Mouse (Mus musculus) neural tube, embryonic 12.5 days (tissue): Measurements from ENCODE around the gene Btnl6. TPM values are rescaled to one million over a fixed set of nuclear protein-coding genes. Genes with fewer than 3 reads are reported as not detected.
"Not testable (repeated sequence)": the region's sequence is repeated elsewhere in the genome, so short reads cannot be mapped to it uniquely, and the experiment has no call there.

Source experiments
- ATAC-seq: fragments of 200-750 bp; cut with Nextera tagmentation; 2 replicates; pipeline ENCODE4 v1.8.0; 2017; ENCODE audit warnings: low read depth, mild to moderate bottlenecking, moderate TSS enrichment, moderate library complexity; ENCODE audit not compliant: low FRiP score
- H3K27ac ChIP-seq: fragments of 300-500 bp; sonication (generic); 2 replicates; pipeline ENCODE4 v1.5.1; 2016
- H3K27me3 ChIP-seq: fragments of 300-500 bp; sonication (generic); replicated peaks from 2 replicates; pipeline ENCODE4 v1.6.1; 2016; ENCODE audit warnings: mild to moderate bottlenecking
- H3K36me3 ChIP-seq: fragments of 300-500 bp; sonication (generic); 2 replicates; pipeline ENCODE4 v1.6.1; 2016; ENCODE audit warnings: mild to moderate bottlenecking
- H3K4me1 ChIP-seq: fragments of 300-500 bp; sonication (generic); 2 replicates; pipeline ENCODE4 v1.6.1; 2016
- H3K4me2 ChIP-seq: fragments of 300-500 bp; sonication (generic); replicated peaks from 2 replicates; pipeline ENCODE4 v1.6.1; 2016; ENCODE audit warnings: mild to moderate bottlenecking
- H3K4me3 ChIP-seq: fragments of 300-500 bp; sonication (generic); 2 replicates; pipeline ENCODE4 v1.5.1; 2016
- H3K9ac ChIP-seq: fragments of 300-500 bp; sonication (generic); 2 replicates; pipeline ENCODE4 v1.6.1; 2016; ENCODE audit warnings: mild to moderate bottlenecking
- H3K9me3 ChIP-seq: fragments of 300-500 bp; sonication (generic); 2 replicates; pipeline ENCODE4 v1.6.1; 2016; ENCODE audit warnings: mild to moderate bottlenecking
- WGBS: fragments of 180-500 bp; shearing (Covaris S2); methylation state at CpG from one replicate; pipeline ENCODE4 v1.1.7; 2016; 5-methylcytosine and 5-hydroxymethylcytosine counted together
- polyA plus RNA-seq: library from polyadenylated mRNA; unstranded; fragments of >200 nt; fragmentation: Nextera tagmentation; extraction: Ambion mirVana; gene quantifications from 2 replicates; pipeline ENCODE4 v1.2.1, GENCODE M21; 2016

Gene Btnl6
- polyA plus RNA-seq, 1 experiment from 2014 or later = not detected

DNA sequence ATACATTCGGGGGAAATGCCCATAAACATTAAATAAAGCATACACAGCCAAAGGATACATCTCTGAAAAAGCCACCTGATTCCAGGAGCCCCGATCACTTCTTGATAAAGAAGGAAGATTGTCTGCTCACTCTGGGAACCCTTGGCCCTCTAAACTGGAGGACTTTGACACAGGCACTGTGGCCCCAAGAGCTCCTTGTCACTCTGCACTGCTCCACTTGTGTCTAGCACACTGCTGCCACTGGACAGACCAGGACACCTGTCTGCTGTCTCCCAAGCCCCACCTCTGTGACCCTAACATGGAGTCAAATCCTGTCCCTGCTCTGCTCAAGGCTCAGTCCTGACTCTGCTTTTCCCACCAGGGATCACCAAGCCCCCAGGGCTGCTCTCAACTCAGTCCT lies 22.0 kb downstream of the Btnl6 start:
- H3K9me3 ChIP-seq, H3K36me3 ChIP-seq, H3K27me3 ChIP-seq, H3K27ac ChIP-seq, H3K4me2 ChIP-seq, H3K4me3 ChIP-seq, H3K4me1 ChIP-seq, H3K9ac ChIP-seq, ATAC-seq: not testable (repeated sequence)
- WGBS = 86% methylated on average over 2 of the region's 2 CpGs

DNA sequence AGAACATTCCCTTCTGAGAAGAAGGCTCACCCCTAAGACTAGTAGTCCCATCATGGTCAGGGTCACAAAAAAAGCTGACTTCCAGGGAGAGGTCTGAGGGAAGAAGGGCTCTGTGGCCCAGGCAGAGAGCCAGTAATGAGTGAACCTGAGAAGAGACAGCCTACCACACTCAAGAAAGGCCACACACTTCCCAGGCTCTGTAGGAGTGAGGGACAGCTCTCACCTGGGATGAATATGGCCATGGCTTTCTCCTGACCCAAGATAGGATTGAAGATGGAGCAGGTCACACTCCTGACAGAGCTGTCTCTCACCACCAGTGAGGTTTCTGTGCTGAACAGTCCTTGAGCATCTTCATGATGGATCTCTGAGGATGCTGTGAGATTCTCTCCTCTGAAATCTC lies 24.4 kb downstream of the Btnl6 start:
- Histone ChIP-seq H3K4me3 (no peak overlapping the region), H3K27ac (no peak overlapping the region), H3K4me1 (no peaks in the 10 kb centered on the region), H3K4me2 (no peak overlapping the region), H3K9me3 (no peaks in the 10 kb centered on the region), H3K36me3 (no peaks in the 10 kb centered on the region), H3K27me3 (no peaks in the 10 kb centered on the region), H3K9ac (no peak overlapping the region)
- no peak for ATAC-seq

DNA sequence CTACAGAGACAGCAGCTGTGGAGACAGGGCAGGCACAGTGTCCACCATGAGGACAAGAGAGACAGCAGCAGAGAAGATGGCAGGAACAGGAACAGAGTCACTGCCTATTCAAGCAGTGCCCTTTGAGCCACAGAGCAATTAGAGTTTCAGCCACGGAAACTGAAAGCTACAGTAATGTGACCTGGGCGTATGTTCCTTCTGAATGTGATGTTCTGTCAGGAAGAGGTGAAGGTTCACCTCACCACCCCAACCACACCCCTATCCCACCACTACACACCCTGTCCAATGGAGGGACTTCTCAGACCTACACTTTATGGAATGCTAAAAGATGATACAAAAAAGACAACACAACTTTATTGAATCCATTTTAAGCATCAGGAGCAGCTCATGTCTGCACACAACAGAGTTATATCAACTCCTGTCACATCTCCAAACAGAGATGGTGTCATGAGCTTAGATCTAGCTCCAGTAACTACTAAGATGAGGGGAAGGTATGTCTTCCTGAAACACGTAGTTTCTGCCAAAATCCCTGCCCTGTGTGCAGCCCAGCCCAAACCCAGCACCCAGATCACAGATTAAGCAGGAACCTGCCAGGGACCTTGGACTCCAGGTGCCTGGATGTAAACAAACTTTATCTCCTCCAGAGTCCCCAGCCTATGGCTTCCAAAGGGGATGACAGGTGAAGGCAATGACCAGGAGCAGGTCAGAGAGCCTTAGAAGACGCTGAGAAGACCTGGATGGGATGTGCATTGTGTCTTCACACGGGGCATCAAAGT lies 39.7 kb downstream of the Btnl6 start, which contains the start of gene Btnl4:
Gene Btnl4, minus strand, starts transcription at position 81 of the 776 bp plus-strand sequence.
- H3K4me3 ChIP-seq, H3K9ac ChIP-seq, H3K27ac ChIP-seq, H3K36me3 ChIP-seq, H3K4me1 ChIP-seq, H3K27me3 ChIP-seq, H3K9me3 ChIP-seq, ATAC-seq, H3K4me2 ChIP-seq: not testable (repeated sequence)
- WGBS = 80% methylated on average over 5 of the region's 5 CpGs

DNA sequence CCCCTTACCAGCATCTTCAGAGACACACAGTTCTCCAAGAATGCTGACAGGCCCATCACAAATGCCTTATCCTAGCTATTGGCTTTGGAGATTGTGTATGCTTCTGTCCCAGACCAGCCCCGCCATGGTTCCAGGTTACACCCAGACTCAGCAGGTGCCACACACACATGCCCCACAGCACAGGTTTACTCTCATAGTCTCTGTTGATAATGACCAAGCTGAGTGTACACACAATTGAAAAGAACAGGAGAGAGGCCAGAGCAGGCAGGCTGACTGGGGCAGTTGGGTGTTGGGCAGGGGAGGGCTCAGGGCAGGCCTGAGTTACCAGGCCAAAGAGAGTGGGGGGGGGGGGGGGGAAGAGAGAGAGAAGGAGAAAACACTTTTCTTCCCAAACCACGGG lies 40.7 kb downstream of the Btnl6 start:
- no peak overlapping the region for H3K9ac ChIP-seq
- 93% methylated on average over 1 of the region's 2 CpGs for WGBS
- no peak overlapping the region for H3K27ac ChIP-seq
- no peaks in the 10 kb centered on the region for H3K27me3 ChIP-seq
- no peak overlapping the region for H3K4me3 ChIP-seq
- H3K4me1 ChIP-seq = no peaks in the 10 kb centered on the region
- no peaks in the 10 kb centered on the region for H3K36me3 ChIP-seq
- ATAC-seq = no peak
- no peak overlapping the region for H3K4me2 ChIP-seq
- H3K9me3 ChIP-seq = no peaks in the 10 kb centered on the region

DNA sequence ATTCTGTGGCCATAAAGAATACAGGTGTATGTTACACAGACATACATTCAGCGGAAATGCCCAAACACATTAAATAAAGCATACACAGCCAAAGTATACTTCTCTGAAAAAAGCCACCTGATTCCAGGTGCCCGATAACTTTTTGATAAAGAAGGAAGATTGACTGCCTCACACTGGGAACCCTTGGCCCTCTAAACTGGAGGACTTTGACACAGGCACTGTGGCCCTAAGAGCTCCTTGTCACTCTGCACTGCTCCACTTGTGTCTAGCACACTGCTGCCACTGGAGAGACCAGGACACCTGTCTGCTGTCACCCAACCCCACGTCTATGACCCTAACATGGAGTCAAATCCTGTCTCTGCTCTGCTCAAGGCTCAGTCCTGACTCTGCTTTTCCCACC lies 42.1 kb downstream of the Btnl6 start:
- Histone ChIP-seq H3K4me1 (no peaks in the 10 kb centered on the region), H3K36me3 (no peaks in the 10 kb centered on the region), H3K4me2 (no peak overlapping the region), H3K9ac (no peak overlapping the region), H3K4me3 (no peak overlapping the region), H3K27me3 (no peaks in the 10 kb centered on the region), H3K9me3 (no peaks in the 10 kb centered on the region), H3K27ac (no peak overlapping the region)
- 80% methylated on average over 3 of the region's 3 CpGs for WGBS
- no peak for ATAC-seq

DNA sequence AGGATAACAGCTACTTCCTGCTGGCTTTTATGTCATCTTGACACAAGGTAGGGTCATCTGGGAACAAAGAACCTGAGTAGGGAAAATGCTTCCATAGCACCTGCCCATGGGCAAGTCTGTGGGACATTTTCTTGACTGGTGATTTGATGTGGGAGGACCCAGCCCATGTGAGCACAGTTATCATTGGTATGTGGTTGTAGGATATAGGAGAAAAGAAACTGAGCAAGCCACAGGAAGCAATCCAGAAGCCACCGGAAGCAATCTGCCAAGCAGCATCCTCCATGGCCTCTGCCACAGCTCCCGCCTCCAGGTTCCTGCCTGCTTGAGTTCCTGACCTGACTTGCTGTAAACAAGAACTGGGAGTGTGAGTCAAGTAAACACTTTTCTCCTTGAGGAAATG lies 46.7 kb downstream of the Btnl6 start:
- Histone ChIP-seq H3K4me3 (no peak overlapping the region), H3K27me3 (no peaks in the 10 kb centered on the region), H3K27ac (no peak overlapping the region), H3K4me1 (no peaks in the 10 kb centered on the region), H3K9ac (no peak overlapping the region), H3K4me2 (no peak overlapping the region), H3K36me3 (no peaks in the 10 kb centered on the region), H3K9me3 (no peaks in the 10 kb centered on the region)
- ATAC-seq = no peak
- 82% methylated on average over 2 of the region's 2 CpGs for WGBS

DNA sequence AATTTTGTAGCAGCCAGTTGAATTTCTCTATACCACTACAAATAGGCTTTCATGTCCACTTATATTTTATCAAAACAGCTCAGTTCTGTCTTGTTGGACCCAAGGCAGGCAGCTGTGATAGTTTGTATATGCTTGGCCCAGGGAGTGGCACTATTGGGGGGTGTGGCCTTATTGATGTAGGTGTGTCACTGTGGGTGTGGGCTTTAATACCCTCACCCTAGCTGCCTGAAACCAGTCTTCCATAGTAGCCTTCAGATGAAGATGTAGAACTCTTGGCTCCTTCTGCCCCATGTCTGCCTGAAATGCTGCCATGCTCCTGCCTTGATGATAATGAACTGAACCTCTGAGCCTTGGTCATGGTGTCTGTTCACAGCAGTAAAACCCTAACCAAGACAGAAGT lies 51.2 kb downstream of the Btnl6 start:
- H3K4me3 ChIP-seq, H3K9me3 ChIP-seq, H3K36me3 ChIP-seq, H3K27ac ChIP-seq, H3K4me2 ChIP-seq, H3K9ac ChIP-seq, ATAC-seq, H3K27me3 ChIP-seq, H3K4me1 ChIP-seq: not testable (repeated sequence)

DNA sequence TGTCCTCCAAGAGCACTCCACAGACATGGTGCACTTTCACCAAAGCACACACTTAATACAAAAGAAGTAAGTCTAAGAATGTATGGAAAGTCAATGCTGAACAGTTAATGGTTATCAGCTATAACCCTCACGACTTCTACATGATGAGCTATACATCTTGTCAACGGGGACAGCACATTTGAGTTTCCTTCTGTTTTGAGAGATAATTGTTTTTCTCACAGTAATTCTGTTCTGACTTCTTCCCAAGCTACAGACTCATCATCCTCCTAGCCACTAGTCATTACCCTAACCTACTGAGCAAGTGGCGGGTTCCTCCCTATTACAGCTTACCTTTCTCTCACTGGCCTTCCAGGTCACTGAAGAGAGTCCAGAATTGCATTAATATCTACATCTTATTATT lies 57.9 kb downstream of the Btnl6 start:
- H3K27ac ChIP-seq = no peak overlapping the region
- no peak overlapping the region for H3K9ac ChIP-seq
- WGBS = 88% methylated on average over 3 of the region's 3 CpGs
- no peaks in the 10 kb centered on the region for H3K4me1 ChIP-seq
- no peaks in the 10 kb centered on the region for H3K27me3 ChIP-seq
- H3K4me2 ChIP-seq = no peak overlapping the region
- no peak overlapping the region for H3K4me3 ChIP-seq
- no peak for ATAC-seq
- no peaks in the 10 kb centered on the region for H3K36me3 ChIP-seq
- no peaks in the 10 kb centered on the region for H3K9me3 ChIP-seq

Other genes with a start within 250 kb of the Btnl6 start
- 0.16 TPM in 1 of 2 replicates, not detected in the other for gene H2-Aa, start 229.5 kb downstream of the Btnl6 start, polyA plus RNA-seq
- 1.8 and 2.3 TPM in 2 replicates for gene H2-Eb1, start 211.5 kb downstream of the Btnl6 start, polyA plus RNA-seq
- gene H2-Eb2, start 191.7 kb downstream of the Btnl6 start, polyA plus RNA-seq = 0.20 TPM in 1 of 2 replicates, not detected in the other
- not detected in 2 replicates for gene Btnl2, start 162.5 kb downstream of the Btnl6 start, polyA plus RNA-seq
- not detected in 2 replicates for gene Btnl1, start 140.2 kb downstream of the Btnl6 start, polyA plus RNA-seq
- gene BC051142, start 118.5 kb downstream of the Btnl6 start, polyA plus RNA-seq = 1.4 and 1.6 TPM in 2 replicates
- gene Btnl4, start 40.0 kb downstream of the Btnl6 start, polyA plus RNA-seq = not detected in 2 replicates
- gene Notch4, start 46.9 kb upstream of the Btnl6 start, polyA plus RNA-seq = 10.2 and 11.6 TPM in 2 replicates
- gene Gpsm3, start 72.5 kb upstream of the Btnl6 start, polyA plus RNA-seq = 4.2 and 5.5 TPM in 2 replicates
- gene Pbx2, start 73.9 kb upstream of the Btnl6 start, polyA plus RNA-seq = 17.1 and 18.4 TPM in 2 replicates
- 1.9 and 2.3 TPM in 2 replicates for gene Ager, start 80.5 kb upstream of the Btnl6 start, polyA plus RNA-seq
- 249 and 263 TPM in 2 replicates for gene Rnf5, start 86.3 kb upstream of the Btnl6 start, polyA plus RNA-seq
- gene Agpat1, start 86.9 kb upstream of the Btnl6 start, polyA plus RNA-seq = 81.1 and 97.7 TPM in 2 replicates
- gene Egfl8, start 98.6 kb upstream of the Btnl6 start, polyA plus RNA-seq = 13.0 and 15.5 TPM in 2 replicates
- gene Ppt2, start 111.2 kb upstream of the Btnl6 start, polyA plus RNA-seq = 22.9 and 25.2 TPM in 2 replicates
- 1.4 and 1.6 TPM in 2 replicates for gene Prrt1, start 112.2 kb upstream of the Btnl6 start, polyA plus RNA-seq
- 17.4 and 17.5 TPM in 2 replicates for gene Fkbpl, start 127.4 kb upstream of the Btnl6 start, polyA plus RNA-seq
- gene Atf6b, start 129.8 kb upstream of the Btnl6 start, polyA plus RNA-seq = 116 and 120 TPM in 2 replicates
- 0.03 TPM in 2 replicates for gene Tnxb, start 153.2 kb upstream of the Btnl6 start, polyA plus RNA-seq
- gene C4b, start 226.5 kb upstream of the Btnl6 start, polyA plus RNA-seq = not detected in 2 replicates